Mouse (Mus musculus) myocyte (in vitro differentiated cells): ENCODE measurements around the gene Rps3a1. TPM values are rescaled to one million over a fixed set of nuclear protein-coding genes. Genes with fewer than 3 reads are reported as not detected.

Experiments
- H3K27me3 ChIP-seq: one replicate; pipeline ENCODE4 v1.6.1; 2011; ENCODE audit not compliant: control insufficient read depth, insufficient read depth, insufficient read length
- H3K36me3 ChIP-seq: one replicate; pipeline ENCODE4 v1.6.1; 2011; ENCODE audit not compliant: control insufficient read depth, insufficient read depth
- H3K4me2 ChIP-seq: one replicate; pipeline ENCODE4 v1.6.1; 2011; ENCODE audit warnings: low read depth, control low read depth
- H3K4me3 ChIP-seq: one replicate; pipeline ENCODE4 v1.5.1; 2011; ENCODE audit warnings: mild to moderate bottlenecking, control low read depth, moderate library complexity
- H3K79me2 ChIP-seq: one replicate; pipeline ENCODE4 v1.6.1; 2011; ENCODE audit not compliant: control insufficient read depth, insufficient read depth
- H3ac ChIP-seq: one replicate; pipeline ENCODE4 v1.6.1; 2011; ENCODE audit not compliant: control insufficient read depth, insufficient read length
- CEBPB ChIP-seq: IDR thresholded peaks from 2 replicates; pipeline ENCODE4 v1.6.1; 2011; ENCODE audit warnings: mild to moderate bottlenecking, moderate library complexity; ENCODE audit not compliant: poor library complexity, insufficient read depth, severe bottlenecking
- E2F4 ChIP-seq: IDR thresholded peaks from one replicate; pipeline ENCODE4 v1.6.1; 2011; ENCODE audit warnings: mild to moderate bottlenecking, control low read depth, moderate library complexity; ENCODE audit not compliant: insufficient read depth
- MAX ChIP-seq: IDR thresholded peaks from one replicate; pipeline ENCODE4 v1.6.1; 2011; ENCODE audit warnings: low read depth, mild to moderate bottlenecking, control low read depth
- MYOD1 ChIP-seq, 3 experiments: IDR thresholded peaks; one replicate each; pipeline ENCODE4 v1.6.1; 2011; ENCODE audit warnings: control low read depth in 2 of 3, low read depth in 2 of 3, mild to moderate bottlenecking in 2 of 3, moderate library complexity in 1 of 3; ENCODE audit not compliant: insufficient read length in 2 of 3, control insufficient read depth in 1 of 3
- MYOG ChIP-seq, 3 experiments: IDR thresholded peaks; one replicate each; pipeline ENCODE4 v1.6.1; 2011; ENCODE audit warnings: control low read depth in 2 of 3, low read depth in 2 of 3, mild to moderate bottlenecking in 2 of 3; ENCODE audit not compliant: insufficient read length in 2 of 3, control insufficient read depth in 1 of 3, insufficient read depth in 1 of 3
- POLR2A ChIP-seq: IDR thresholded peaks from one replicate; pipeline ENCODE4 v1.6.1; 2011; ENCODE audit warnings: low read depth, mild to moderate bottlenecking, control low read depth, moderate library complexity; ENCODE audit not compliant: insufficient read length
- POLR2AphosphoS2 ChIP-seq: IDR thresholded peaks from one replicate; pipeline ENCODE4 v1.6.1; 2011; ENCODE audit warnings: low read depth, control low read depth; ENCODE audit not compliant: insufficient read length
- REST ChIP-seq: IDR thresholded peaks from one replicate; pipeline ENCODE4 v1.6.1; 2011; ENCODE audit warnings: mild to moderate bottlenecking, control low read depth, moderate library complexity; ENCODE audit not compliant: insufficient read depth, insufficient read length
- SRF ChIP-seq: IDR thresholded peaks from one replicate; pipeline ENCODE4 v1.6.1; 2011; ENCODE audit warnings: low read depth; ENCODE audit not compliant: control insufficient read depth, insufficient read length
- TCF12 ChIP-seq: IDR thresholded peaks from one replicate; pipeline ENCODE4 v1.6.1; 2011; ENCODE audit warnings: mild to moderate bottlenecking, control low read depth; ENCODE audit not compliant: poor library complexity, insufficient read depth, severe bottlenecking
- TCF3 ChIP-seq: IDR thresholded peaks from one replicate; pipeline ENCODE4 v1.6.1; 2011; ENCODE audit warnings: low read depth, control low read depth; ENCODE audit not compliant: insufficient read length
- USF1 ChIP-seq: IDR thresholded peaks from one replicate; pipeline ENCODE4 v1.6.1; 2011; ENCODE audit warnings: low read depth, mild to moderate bottlenecking, control low read depth, moderate library complexity
- polyA plus RNA-seq: library from polyadenylated mRNA; unstranded; fragments of >200 nt; fragmentation: generic; extraction: Trizol; gene quantifications from one replicate; pipeline ENCODE4 v1.2.1, GENCODE M21; 2012; ENCODE audit warnings: missing spikeins

Gene Rps3a1
- polyA plus RNA-seq, 1 experiment, result 428 TPM

- H3ac ChIP-seq, result no peak overlapping the region
- peaks cover 37% of the 10 kb centered on the region for H3K36me3 ChIP-seq
- H3K4me2 ChIP-seq, result no peak overlapping the region
- TF ChIP-seq POLR2A, result no peak
- TF ChIP-seq CEBPB, result no peak
- TF ChIP-seq MAX, result no peak
- no peak for TF ChIP-seq SRF
- TF ChIP-seq MYOG (IDR thresholded peaks at IDR 0.05; ENCODE audit: control insufficient read depth in 1 of 3, insufficient read depth in 1 of 3, insufficient read length in 2 of 3, low read depth in 2 of 3), result no peak
- TF ChIP-seq REST, result no peak
- no peak for TF ChIP-seq USF1
- no peak for TF ChIP-seq MYOD1 (IDR thresholded peaks at IDR 0.05; ENCODE audit: control insufficient read depth in 1 of 3, insufficient read length in 2 of 3, low read depth in 2 of 3)
- no peak for TF ChIP-seq POLR2AphosphoS2
- TF ChIP-seq TCF12, result no peak
- no peak for TF ChIP-seq E2F4
- no peak for TF ChIP-seq TCF3
- H3K27me3 ChIP-seq, result no peaks in the 10 kb centered on the region
- peaks cover 11% of the 10 kb centered on the region for H3K79me2 ChIP-seq
- no peak overlapping the region for H3K4me3 ChIP-seq
Measured at GRCm38 (mm10) chr3:86134939-86135638, 7.4 kb downstream of the Rps3a1 start.

- Histone ChIP-seq H3K36me3 (peaks cover 2% of the 10 kb centered on the region), H3K4me3 (no peak overlapping the region), H3K79me2 (no peaks in the 10 kb centered on the region), H3K4me2 (no peak overlapping the region), H3ac (no peak overlapping the region), H3K27me3 (no peaks in the 10 kb centered on the region)
- TF ChIP-seq MYOD1 (IDR thresholded peaks at IDR 0.05; ENCODE audit: control insufficient read depth in 1 of 3, insufficient read length in 2 of 3, low read depth in 2 of 3) (no peak), TCF3 (no peak), MAX (no peak), CEBPB (no peak), E2F4 (no peak), POLR2A (no peak), MYOG (IDR thresholded peaks at IDR 0.05; ENCODE audit: control insufficient read depth in 1 of 3, insufficient read depth in 1 of 3, insufficient read length in 2 of 3, low read depth in 2 of 3) (no peak), POLR2AphosphoS2 (no peak), REST (no peak), TCF12 (no peak), USF1 (no peak), SRF (no peak)
Measured at GRCm38 (mm10) chr3:86129757-86130156, 12.7 kb downstream of the Rps3a1 start.

DNA sequence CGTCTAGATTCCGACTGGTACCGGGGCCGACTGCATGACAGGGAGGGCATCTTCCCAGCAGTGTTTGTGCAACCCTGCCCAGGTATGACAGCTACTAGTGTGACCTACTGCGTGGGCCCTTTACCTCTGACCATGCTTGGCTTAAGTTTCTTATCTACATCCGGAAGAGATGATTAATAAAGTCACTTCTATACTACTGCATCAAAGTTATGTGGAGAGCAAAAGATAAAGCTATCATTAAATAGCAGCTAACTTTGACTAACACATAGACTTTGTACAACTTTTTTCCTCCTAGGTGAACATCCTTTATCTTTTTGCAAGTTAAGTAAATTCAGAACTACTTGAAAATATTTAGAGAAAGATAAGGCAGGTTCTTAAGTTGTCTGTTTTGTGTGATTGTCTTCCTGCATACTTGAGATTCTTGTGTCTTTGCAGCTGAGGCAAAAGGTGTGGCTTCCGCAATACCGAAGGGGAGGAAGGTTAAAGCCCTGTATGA, 19.2 kb downstream of the Rps3a1 start:
- Histone ChIP-seq H3K27me3 (no peaks in the 10 kb centered on the region), H3ac (no peak overlapping the region), H3K79me2 (no peaks in the 10 kb centered on the region), H3K36me3 (peaks cover 4% of the 10 kb centered on the region), H3K4me2 (no peak overlapping the region), H3K4me3 (no peak overlapping the region)
- no peak for TF ChIP-seq POLR2AphosphoS2
- no peak for TF ChIP-seq TCF3
- TF ChIP-seq MYOG (IDR thresholded peaks at IDR 0.05; ENCODE audit: control insufficient read depth in 1 of 3, insufficient read depth in 1 of 3, insufficient read length in 2 of 3, low read depth in 2 of 3), result no peak
- TF ChIP-seq REST, result no peak
- no peak for TF ChIP-seq CEBPB
- TF ChIP-seq POLR2A, result no peak
- no peak for TF ChIP-seq MYOD1 (IDR thresholded peaks at IDR 0.05; ENCODE audit: control insufficient read depth in 1 of 3, insufficient read length in 2 of 3, low read depth in 2 of 3)
- no peak for TF ChIP-seq MAX
- no peak for TF ChIP-seq SRF
- no peak for TF ChIP-seq USF1
- TF ChIP-seq E2F4, result no peak

GRCm38 (mm10) chr3:86122156-86122555, 20.3 kb downstream of the Rps3a1 start:
- H3K27me3 ChIP-seq, result no peaks in the 10 kb centered on the region
- H3K4me2 ChIP-seq, result no peak overlapping the region
- H3K79me2 ChIP-seq, result no peaks in the 10 kb centered on the region
- TF ChIP-seq TCF12, result no peak
- no peak for TF ChIP-seq SRF
- no peak for TF ChIP-seq MYOG (IDR thresholded peaks at IDR 0.05; ENCODE audit: control insufficient read depth in 1 of 3, insufficient read depth in 1 of 3, insufficient read length in 2 of 3, low read depth in 2 of 3)
- TF ChIP-seq REST, result no peak
- TF ChIP-seq POLR2AphosphoS2, result no peak
- no peak for TF ChIP-seq USF1
- TF ChIP-seq POLR2A, result no peak
- no peak for TF ChIP-seq MYOD1 (IDR thresholded peaks at IDR 0.05; ENCODE audit: control insufficient read depth in 1 of 3, insufficient read length in 2 of 3, low read depth in 2 of 3)
- no peak for TF ChIP-seq TCF3
- TF ChIP-seq MAX, result no peak
- no peak for TF ChIP-seq E2F4
- no peak for TF ChIP-seq CEBPB
- H3K4me3 ChIP-seq, result no peak overlapping the region
- H3K36me3 ChIP-seq, result peaks cover 4% of the 10 kb centered on the region
- no peak overlapping the region for H3ac ChIP-seq
